Mouse (Mus musculus): ENCODE measurements at regions not wholly inside any gene's neighbourhood (a gene's known extent, or its start where the extent isn't known, plus 50 kb on each side); places are given as distances from the start of the nearest gene placed in this dataset.

GRCm38 (mm10) chr3:23568806-23569205, 1492.4 kb downstream of the Tbl1xr1 start:
- TF ChIP-seq POLR2A (IDR thresholded peaks at IDR 0.05; ENCODE audit: borderline replicate concordance, extremely low read depth, insufficient read depth, insufficient read length, poor library complexity, severe bottlenecking) (no peak), CTCF (IDR thresholded peaks at IDR 0.05; ENCODE audit: borderline replicate concordance, extremely low read depth, insufficient read depth, insufficient read length) (no peak)
